Mouse (Mus musculus) testis, adult 2 months (tissue): Measurements from ENCODE around the gene Gatad2a. TPM values are rescaled to one million over a fixed set of nuclear protein-coding genes. Genes with fewer than 3 reads are reported as not detected.
A peak's percentile ranks its signal among the peaks of the same experiment; 100 is the strongest.

Experiments used
- H3K27ac ChIP-seq: fragments of 200-500 bp; 2 replicates; pipeline ENCODE4 v1.5.1; 2012; ENCODE audit warnings: low read depth, low read length; ENCODE audit not compliant: control insufficient read depth, insufficient read depth
- H3K27me3 ChIP-seq: fragments of 200-500 bp; 2 replicates; pipeline ENCODE4 v1.6.1; 2012; ENCODE audit warnings: mild to moderate bottlenecking, low read length, moderate library complexity; ENCODE audit not compliant: control insufficient read depth, insufficient read depth
- H3K36me3 ChIP-seq: fragments of 200-500 bp; 2 replicates; pipeline ENCODE4 v1.6.1; 2012; ENCODE audit warnings: mild to moderate bottlenecking, low read length; ENCODE audit not compliant: control insufficient read depth, insufficient read depth
- H3K4me1 ChIP-seq: fragments of 200-500 bp; 2 replicates; pipeline ENCODE4 v1.6.1; 2012; ENCODE audit warnings: low read length; ENCODE audit not compliant: control insufficient read depth, insufficient read depth
- H3K4me3 ChIP-seq: fragments of 200-500 bp; 2 replicates; pipeline ENCODE4 v1.5.1; 2012; ENCODE audit warnings: low read depth, mild to moderate bottlenecking, low read length, moderate library complexity, mixed read lengths; ENCODE audit not compliant: control insufficient read depth
- CTCF ChIP-seq: fragments of 200-500 bp; IDR thresholded peaks from 2 replicates; pipeline ENCODE4 v1.5.1; 2012; ENCODE audit warnings: low read depth, mild to moderate bottlenecking, inconsistent platforms, low read length, moderate library complexity; ENCODE audit not compliant: control insufficient read depth, insufficient read depth, insufficient replicate concordance
- POLR2A ChIP-seq: fragments of 200-500 bp; IDR thresholded peaks from 2 replicates; pipeline ENCODE4 v1.6.1; 2012; ENCODE audit warnings: low read depth, mild to moderate bottlenecking, inconsistent platforms, low read length, moderate library complexity; ENCODE audit not compliant: control insufficient read depth
- polyA plus RNA-seq: library from polyadenylated mRNA; depleted of rRNA; stranded (reverse); fragments of >200 nt; gene quantifications from 2 replicates; pipeline ENCODE4 v1.2.3, GENCODE M21; 2012

Gene Gatad2a
- polyA plus RNA-seq, 1 experiment = 80.8 TPM

DNA sequence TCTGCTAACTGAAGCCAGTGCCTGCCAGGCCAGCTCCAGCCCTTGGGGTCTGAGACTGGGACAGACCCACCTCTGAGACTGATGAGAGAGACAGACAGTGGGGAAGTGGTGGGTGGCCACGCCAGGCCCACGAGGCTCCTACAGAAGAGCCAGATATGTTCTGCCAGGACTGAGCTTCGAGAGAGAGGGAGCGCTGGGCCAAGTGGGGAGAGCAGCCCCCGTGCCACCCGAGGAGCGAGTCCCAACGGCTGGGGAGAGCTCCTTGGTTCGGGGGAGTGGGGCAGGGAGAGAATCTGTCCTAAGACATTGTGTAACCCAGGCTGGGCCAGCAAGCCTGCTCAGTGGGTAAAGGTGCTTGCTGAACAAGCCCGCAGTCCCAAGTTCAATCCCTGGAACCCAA is 119.2 kb downstream of the Gatad2a start:
- Histone ChIP-seq H3K27ac (no peak overlapping the region), H3K27me3 (no peaks in the 10 kb centered on the region), H3K4me1 (peaks cover 15% of the 10 kb centered on the region), H3K36me3 (no peaks in the 10 kb centered on the region), H3K4me3 (no peak overlapping the region)
- TF ChIP-seq POLR2A = no peak
- no peak for TF ChIP-seq CTCF

DNA sequence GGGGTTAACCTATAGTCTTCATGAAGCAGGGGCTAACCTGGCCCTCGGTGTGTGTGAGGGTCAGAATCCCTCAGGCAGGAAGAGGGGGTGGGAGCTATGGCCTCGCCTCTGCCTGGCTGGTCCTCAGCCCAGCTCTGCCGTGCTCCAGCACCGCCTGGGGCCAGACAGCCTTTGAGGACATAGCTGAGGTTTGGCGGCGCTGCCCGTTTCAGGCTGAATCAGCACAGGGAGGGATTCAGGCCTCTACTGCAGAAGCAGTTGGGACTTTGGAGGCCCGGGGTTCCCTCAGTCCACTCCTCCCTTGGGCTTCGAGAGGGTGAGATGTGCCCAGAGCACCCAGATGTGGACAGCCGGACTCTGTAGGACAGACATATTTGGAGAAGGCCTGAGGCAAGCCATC is 120.1 kb downstream of the Gatad2a start:
- no peaks in the 10 kb centered on the region for H3K27me3 ChIP-seq
- no peak for TF ChIP-seq POLR2A
- no peak for TF ChIP-seq CTCF
- H3K4me1 ChIP-seq = peaks cover 7% of the 10 kb centered on the region
- H3K4me3 ChIP-seq = no peak overlapping the region
- no peaks in the 10 kb centered on the region for H3K36me3 ChIP-seq
- no peak overlapping the region for H3K27ac ChIP-seq

DNA sequence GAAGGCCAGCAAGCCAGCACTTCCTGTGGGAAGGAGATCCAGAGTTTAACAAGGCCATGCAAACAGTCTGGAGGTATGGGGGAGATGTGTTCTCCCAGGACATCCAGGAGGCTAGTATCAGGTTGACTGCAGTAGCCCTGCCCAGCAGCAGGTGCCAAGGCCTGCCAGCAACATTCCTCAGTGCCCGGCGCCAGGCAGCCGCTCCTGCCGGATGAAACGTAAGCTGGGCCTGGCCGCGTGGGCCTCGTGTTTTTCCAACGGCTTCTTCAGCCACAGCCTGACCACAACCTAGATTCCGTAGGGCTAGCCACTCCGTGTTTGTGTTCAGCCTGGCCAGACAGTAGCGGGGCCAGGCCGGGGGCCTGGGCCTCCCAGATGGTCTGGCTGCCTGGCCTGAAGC is 121.5 kb downstream of the Gatad2a start:
- no peaks in the 10 kb centered on the region for H3K27me3 ChIP-seq
- TF ChIP-seq POLR2A (no peak), CTCF (no peak)
- no peaks in the 10 kb centered on the region for H3K4me1 ChIP-seq
- H3K36me3 ChIP-seq = no peaks in the 10 kb centered on the region
- H3K4me3 ChIP-seq = no peak overlapping the region
- H3K27ac ChIP-seq = no peak overlapping the region

DNA sequence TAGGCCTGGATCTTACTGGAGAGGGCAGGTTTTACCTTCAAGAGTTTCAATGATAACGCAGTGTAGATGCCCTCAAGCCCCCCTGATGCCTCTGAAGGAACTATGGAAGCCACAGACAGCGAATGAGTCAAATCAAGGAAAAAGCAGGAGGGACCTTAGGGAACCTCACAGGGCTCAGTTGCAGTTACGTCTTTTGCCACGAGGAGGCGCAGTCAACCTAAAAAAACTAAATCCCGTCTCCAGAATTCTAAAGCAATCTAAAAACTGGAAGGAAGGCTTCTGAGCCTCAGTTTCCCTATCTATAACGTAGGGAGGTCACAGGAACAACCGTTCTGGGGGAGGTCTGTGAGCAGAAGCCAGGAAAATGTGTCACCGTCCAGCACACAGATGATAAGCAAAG is 122.0 kb downstream of the Gatad2a start:
- Histone ChIP-seq H3K36me3 (no peaks in the 10 kb centered on the region), H3K27ac (no peak overlapping the region), H3K27me3 (no peaks in the 10 kb centered on the region), H3K4me1 (no peaks in the 10 kb centered on the region), H3K4me3 (no peak overlapping the region)
- TF ChIP-seq CTCF = peak; percentile 39; the same call in 1 of the 2 replicates
- TF ChIP-seq POLR2A = no peak

DNA sequence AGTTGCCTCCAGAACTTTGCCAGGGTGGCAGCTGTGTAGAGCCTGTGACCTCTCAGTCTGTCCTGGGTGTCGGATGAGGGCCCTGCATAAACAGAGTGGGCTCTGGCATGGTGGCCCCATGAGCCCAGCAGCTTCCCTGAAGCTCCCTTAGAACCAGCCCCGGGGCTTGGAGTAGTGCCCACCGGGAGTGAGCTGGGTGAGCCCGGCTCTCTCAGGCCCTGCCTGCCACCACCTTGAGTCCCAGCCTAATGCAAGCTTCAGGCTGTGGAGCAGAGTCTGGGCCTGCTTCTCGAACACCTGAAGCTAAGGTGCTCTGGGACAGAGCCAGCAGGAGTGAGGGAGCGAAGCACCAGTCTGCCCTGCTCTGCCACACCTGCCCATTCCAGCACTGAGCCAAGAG is 125.3 kb downstream of the Gatad2a start:
- Histone ChIP-seq H3K27ac (no peak overlapping the region), H3K4me1 (no peaks in the 10 kb centered on the region), H3K27me3 (no peaks in the 10 kb centered on the region), H3K36me3 (no peaks in the 10 kb centered on the region), H3K4me3 (no peak overlapping the region)
- TF ChIP-seq CTCF (no peak), POLR2A (no peak)

DNA sequence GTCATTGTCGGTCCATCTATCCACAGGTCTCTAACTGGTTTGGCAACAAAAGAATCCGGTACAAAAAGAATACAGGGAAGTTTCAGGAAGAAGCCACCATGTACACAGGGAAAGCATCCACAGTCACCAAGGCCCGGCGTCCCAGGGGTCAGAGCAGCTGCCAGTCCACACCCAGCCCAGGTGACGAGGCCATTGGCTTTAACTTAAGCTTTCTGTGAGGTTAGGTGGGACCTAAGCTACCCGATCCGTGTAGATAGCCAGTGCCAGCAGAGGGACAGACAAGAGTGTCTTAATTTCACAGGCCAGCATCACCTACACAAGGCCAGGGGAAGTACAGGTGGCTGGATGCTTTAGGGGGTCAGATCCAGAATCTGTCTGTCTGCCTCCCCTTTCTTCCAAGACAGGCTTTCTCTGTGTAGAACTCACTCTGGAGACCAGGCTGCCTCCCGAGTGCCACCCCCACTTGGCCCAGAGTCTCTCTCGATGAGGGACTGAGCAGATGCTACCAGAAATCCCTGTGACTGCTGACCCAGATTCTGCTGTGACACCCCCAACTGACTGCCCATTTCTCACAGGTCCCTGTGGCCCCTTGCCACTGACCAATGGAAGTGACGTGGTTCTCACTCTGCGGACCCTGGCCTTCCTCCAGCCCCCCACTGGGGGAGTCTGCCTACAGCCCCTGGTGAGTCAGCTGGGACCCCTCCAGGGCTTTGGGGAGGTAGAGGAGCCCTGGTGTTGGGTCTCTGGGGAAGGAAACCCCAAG is 126.0 kb downstream of the Gatad2a start:
- no peak for TF ChIP-seq POLR2A
- TF ChIP-seq CTCF = no peak
- Histone ChIP-seq H3K36me3 (no peaks in the 10 kb centered on the region), H3K27ac (no peak overlapping the region), H3K4me3 (no peak overlapping the region), H3K4me1 (no peaks in the 10 kb centered on the region), H3K27me3 (no peaks in the 10 kb centered on the region)

DNA sequence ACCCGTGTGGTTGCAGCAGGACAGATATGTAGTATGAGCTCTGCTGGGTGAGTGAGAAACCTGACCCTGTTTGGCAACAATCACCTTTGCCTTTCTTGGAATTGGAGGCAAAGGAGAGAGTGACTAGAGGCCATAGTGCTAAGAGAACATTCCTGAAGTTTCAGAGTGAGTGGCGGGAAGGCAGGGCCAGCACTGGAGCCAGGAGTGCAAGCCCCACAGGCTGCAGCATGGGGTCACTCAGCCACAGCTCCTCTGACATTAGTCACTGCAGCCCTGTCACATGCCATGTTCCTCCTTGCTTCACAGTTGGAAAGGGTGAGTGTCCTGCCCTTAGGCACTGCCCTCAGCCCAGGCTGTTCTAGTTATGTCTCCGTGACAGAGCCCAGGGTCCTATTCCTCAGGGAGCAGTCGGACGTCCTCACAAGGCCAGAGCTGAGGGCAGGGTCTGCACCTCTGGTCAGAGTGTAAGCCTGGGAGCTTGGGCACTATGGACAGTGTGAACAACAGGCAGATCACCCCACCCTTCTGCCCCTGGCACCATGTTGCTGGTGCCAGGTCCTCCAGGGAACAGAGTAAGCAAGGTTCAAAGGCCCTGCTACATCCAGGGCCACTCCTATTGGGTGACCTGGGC is 128.4 kb downstream of the Gatad2a start:
- Histone ChIP-seq H3K4me3 (no peak overlapping the region), H3K27ac (no peak overlapping the region), H3K4me1 (no peaks in the 10 kb centered on the region), H3K27me3 (no peaks in the 10 kb centered on the region), H3K36me3 (no peaks in the 10 kb centered on the region)
- TF ChIP-seq POLR2A (no peak), CTCF (no peak)

DNA sequence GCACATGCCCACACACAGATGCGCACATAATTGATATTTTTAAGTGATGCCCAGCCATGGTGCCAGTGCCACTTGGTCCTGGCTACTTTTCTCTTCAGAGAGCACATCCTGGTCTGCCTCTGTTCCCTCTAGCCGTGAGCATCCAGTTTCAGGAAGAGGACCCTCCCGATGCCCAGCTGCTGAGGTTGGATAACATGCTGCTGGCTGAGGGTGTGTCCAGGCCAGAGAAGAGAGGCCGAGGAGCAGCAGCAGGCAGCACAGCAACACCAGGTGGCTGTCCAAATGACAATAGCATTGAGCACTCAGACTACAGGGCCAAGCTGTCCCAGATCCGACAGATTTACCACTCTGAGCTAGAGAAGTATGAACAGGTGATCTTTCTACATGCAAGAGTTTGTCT is 132.0 kb downstream of the Gatad2a start:
- H3K36me3 ChIP-seq = no peaks in the 10 kb centered on the region; the same call in 1 of the 2 replicates
- TF ChIP-seq CTCF (no peak), POLR2A (no peak)
- no peaks in the 10 kb centered on the region for H3K27me3 ChIP-seq
- no peaks in the 10 kb centered on the region for H3K4me1 ChIP-seq
- no peak overlapping the region for H3K4me3 ChIP-seq
- no peak overlapping the region for H3K27ac ChIP-seq
